Mouse (Mus musculus): ENCODE data around the gene Lypd5. TPM values are rescaled to one million over a fixed set of nuclear protein-coding genes. Genes with fewer than 3 reads are reported as not detected.

The Lypd5 gene
- polyA plus RNA-seq, 1 experiment from 2014 or later = not detected

- WGBS = 77% methylated on average over 15 of the region's 15 CpGs
Observed at GRCm38 (mm10) chr7:24366716-24367632, 18.0 kb downstream of the Lypd5 start.

GRCm38 (mm10) chr7:24368226-24368625 lies 19.2 kb downstream of the Lypd5 start:
- WGBS = 74% methylated on average over 4 of the region's 4 CpGs
- Histone ChIP-seq H3K36me3 (ENCODE audit: control insufficient read depth, insufficient read depth, low read length) (no peaks in the 10 kb centered on the region), H3K4me2 (ENCODE audit: low read depth) (no peak overlapping the region), H3K27me3 (ENCODE audit: control insufficient read depth, insufficient read depth, low read length) (no peaks in the 10 kb centered on the region), H3K9ac (ENCODE audit: low read length) (no peak overlapping the region), H3K9me3 (ENCODE audit: control insufficient read depth, low read length) (no peaks in the 10 kb centered on the region), H3K4me1 (ENCODE audit: control insufficient read depth, insufficient read depth, low read length) (no peaks in the 10 kb centered on the region), H3K27ac (ENCODE audit: low read depth, low read length) (no peak overlapping the region), H3K4me3 (ENCODE audit: low read depth, low read length) (no peak overlapping the region)
- DNase-seq (ENCODE audit: low spot score) (no peak), ATAC-seq (ENCODE audit: insufficient read depth, low FRiP score, low TSS enrichment) (no peak)

More at GRCm38 (mm10) chr7:24366716-24367632, 18.0 kb downstream of the Lypd5 start:
- no peaks in the 10 kb centered on the region for H3K9me3 ChIP-seq (ENCODE audit: control insufficient read depth, low read length)
- DNase-seq (ENCODE audit: low spot score) = no peak
- H3K36me3 ChIP-seq (ENCODE audit: control insufficient read depth, insufficient read depth, low read length) = no peaks in the 10 kb centered on the region
- no peak for ATAC-seq (ENCODE audit: insufficient read depth, low FRiP score, low TSS enrichment)
- no peak overlapping the region for H3K4me2 ChIP-seq (ENCODE audit: low read depth)
- no peaks in the 10 kb centered on the region for H3K27me3 ChIP-seq (ENCODE audit: control insufficient read depth, insufficient read depth, low read length)
- H3K27ac ChIP-seq (ENCODE audit: low read depth, low read length) = no peak overlapping the region
- H3K4me3 ChIP-seq (ENCODE audit: low read depth, low read length) = no peak overlapping the region
- no peak overlapping the region for H3K9ac ChIP-seq (ENCODE audit: low read length)
- H3K4me1 ChIP-seq (ENCODE audit: control insufficient read depth, insufficient read depth, low read length) = no peaks in the 10 kb centered on the region

DNA sequence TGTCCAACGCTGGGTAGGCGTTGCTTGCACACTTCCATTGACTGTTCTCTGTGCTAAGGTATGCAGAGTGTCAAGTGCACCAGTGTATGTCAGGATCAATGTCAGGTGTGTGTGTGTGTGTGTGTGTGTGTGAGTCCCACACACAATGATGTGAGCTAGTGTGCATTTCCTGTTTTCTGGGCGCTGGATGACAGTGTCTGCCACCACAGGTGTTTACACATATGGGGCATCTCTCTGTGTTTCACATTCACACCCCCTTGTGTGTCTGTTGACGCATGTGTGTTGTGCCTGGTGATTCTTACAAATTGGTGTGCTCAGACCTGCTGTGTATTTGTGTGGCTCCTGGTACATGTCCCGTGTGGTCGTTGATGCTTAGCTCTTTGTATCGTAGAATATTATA lies 19.9 kb downstream of the Lypd5 start:
- no peak overlapping the region for H3K9ac ChIP-seq (ENCODE audit: low read length)
- 0 out of 2 replicates have a peak, but pooled peaks cover 2% of the 10 kb centered on the region for H3K4me1 ChIP-seq (ENCODE audit: control insufficient read depth, insufficient read depth, low read length)
- ATAC-seq (ENCODE audit: insufficient read depth, low FRiP score, low TSS enrichment) (no peak), DNase-seq (ENCODE audit: low spot score) (no peak)
- no peaks in the 10 kb centered on the region for H3K27me3 ChIP-seq (ENCODE audit: control insufficient read depth, insufficient read depth, low read length)
- 91% methylated on average over 7 of the region's 7 CpGs for WGBS
- no peak overlapping the region for H3K4me3 ChIP-seq (ENCODE audit: low read depth, low read length)
- no peak overlapping the region for H3K4me2 ChIP-seq (ENCODE audit: low read depth)
- no peaks in the 10 kb centered on the region for H3K9me3 ChIP-seq (ENCODE audit: control insufficient read depth, low read length)
- H3K27ac ChIP-seq (ENCODE audit: low read depth, low read length) = no peak overlapping the region
- no peaks in the 10 kb centered on the region for H3K36me3 ChIP-seq (ENCODE audit: control insufficient read depth, insufficient read depth, low read length)

DNA sequence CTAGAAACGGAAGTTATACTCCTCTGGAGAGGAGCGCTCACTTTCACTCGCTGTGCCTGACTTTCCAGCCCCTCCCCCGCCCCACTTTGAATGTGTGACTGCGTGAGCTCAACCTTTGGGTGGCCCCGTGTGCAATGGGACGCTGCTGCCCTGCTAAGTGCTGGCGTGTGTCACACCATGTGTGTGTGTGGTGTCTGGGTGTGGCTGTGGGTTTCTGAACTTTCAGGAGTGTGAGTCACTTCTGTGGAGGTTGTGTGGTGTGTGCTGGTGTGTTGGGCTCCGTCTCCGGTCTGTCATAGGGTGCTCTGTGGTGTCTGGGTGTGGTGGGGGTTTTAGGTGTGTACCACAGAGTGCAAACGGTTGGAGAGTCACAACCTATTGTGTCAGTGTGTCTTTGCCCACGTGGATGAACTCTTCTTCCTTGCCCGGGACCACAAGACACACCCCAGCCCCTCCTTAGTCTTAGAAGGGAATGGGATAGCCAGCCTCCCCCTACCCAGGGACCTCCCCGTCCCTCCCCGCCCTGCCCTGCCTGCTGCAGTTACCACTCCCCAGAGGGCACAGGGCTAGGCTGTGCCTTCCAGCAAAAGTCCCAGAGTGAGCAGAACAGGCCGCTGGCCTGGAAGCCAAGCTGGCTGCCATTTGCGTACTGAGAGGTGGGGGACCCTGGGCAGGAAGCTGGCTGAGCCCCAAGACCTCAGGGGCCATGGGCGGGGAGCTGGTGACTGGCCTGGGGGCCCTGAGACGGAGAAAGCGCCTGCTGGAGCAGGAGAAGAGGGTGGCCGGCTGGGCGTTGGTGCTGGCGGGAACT lies 20.9 kb downstream of the Lypd5 start, which contains the start of gene Kcnn4:
Gene Kcnn4 (plus strand): TSS at position 533 of the 811 bp plus-strand sequence.
- Histone ChIP-seq H3K4me3 (ENCODE audit: low read depth, low read length) (0 out of 2 replicates have a peak within 1 kb of the TSS, but pooled peaks have one; percentile 10), H3K9ac (ENCODE audit: low read length) (peak within 1 kb of the TSS; percentile 37; the same call in 1 of the 2 replicates)

GRCm38 (mm10) chr7:24371012-24371808 lies 22.2 kb downstream of the Lypd5 start:
- DNase-seq (ENCODE audit: low spot score) (no peak), ATAC-seq (ENCODE audit: insufficient read depth, low FRiP score, low TSS enrichment) (no peak)
- Histone ChIP-seq H3K9me3 (ENCODE audit: control insufficient read depth, low read length) (no peaks in the 10 kb centered on the region), H3K4me1 (ENCODE audit: control insufficient read depth, insufficient read depth, low read length) (0 out of 2 replicates have a peak, but pooled peaks cover 2% of the 10 kb centered on the region), H3K27ac (ENCODE audit: low read depth, low read length) (no peak overlapping the region), H3K4me2 (ENCODE audit: low read depth) (no peak overlapping the region), H3K27me3 (ENCODE audit: control insufficient read depth, insufficient read depth, low read length) (no peaks in the 10 kb centered on the region), H3K4me3 (ENCODE audit: low read depth, low read length) (0 out of 2 replicates have a peak overlapping the region, but pooled peaks have one; percentile 10), H3K36me3 (ENCODE audit: control insufficient read depth, insufficient read depth, low read length) (no peaks in the 10 kb centered on the region), H3K9ac (ENCODE audit: low read length) (no peak overlapping the region)
- WGBS = 86% methylated on average over 7 of the region's 7 CpGs

More for the DNA sequence above, 20.9 kb downstream of the Lypd5 start, which contains the start of gene Kcnn4:
- Histone ChIP-seq H3K27me3 (ENCODE audit: control insufficient read depth, insufficient read depth, low read length) (no peaks in the 10 kb centered on the region), H3K27ac (ENCODE audit: low read depth, low read length) (no peak within 1 kb of the TSS), H3K4me2 (ENCODE audit: low read depth) (no peak within 1 kb of the TSS), H3K9me3 (ENCODE audit: control insufficient read depth, low read length) (no peaks in the 10 kb centered on the region), H3K36me3 (ENCODE audit: control insufficient read depth, insufficient read depth, low read length) (no peaks in the 10 kb centered on the region), H3K4me1 (ENCODE audit: control insufficient read depth, insufficient read depth, low read length) (0 out of 2 replicates have a peak, but pooled peaks cover 2% of the 10 kb centered on the region)
- DNase-seq (ENCODE audit: low spot score) (no peak), ATAC-seq (ENCODE audit: insufficient read depth, low FRiP score, low TSS enrichment) (no peak)
- 40% methylated on average over 22 of the region's 23 CpGs for WGBS

DNA sequence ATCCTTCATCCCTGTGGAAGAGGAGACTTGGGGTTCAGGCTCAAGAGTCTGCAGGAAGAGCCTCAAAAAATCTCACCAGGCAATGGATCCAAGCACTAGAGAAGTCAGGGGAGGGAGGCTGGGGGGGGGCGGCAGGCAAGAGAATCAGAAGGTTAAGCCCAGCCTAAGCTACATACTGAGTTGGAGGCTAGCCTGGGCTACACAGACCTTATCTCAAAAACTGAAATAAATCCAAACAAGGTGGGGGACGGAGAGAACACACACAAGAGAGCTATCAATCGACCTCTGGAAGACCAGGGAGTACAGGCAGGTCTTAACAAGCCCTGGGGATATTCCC lies 22.8 kb downstream of the Lypd5 start:
- no peaks in the 10 kb centered on the region for H3K36me3 ChIP-seq (ENCODE audit: control insufficient read depth, insufficient read depth, low read length)
- no peak overlapping the region for H3K27ac ChIP-seq (ENCODE audit: low read depth, low read length)
- H3K9ac ChIP-seq (ENCODE audit: low read length) = no peak overlapping the region
- DNase-seq (ENCODE audit: low spot score) (no peak), ATAC-seq (ENCODE audit: insufficient read depth, low FRiP score, low TSS enrichment) (no peak)
- no peaks in the 10 kb centered on the region for H3K27me3 ChIP-seq (ENCODE audit: control insufficient read depth, insufficient read depth, low read length)
- no peaks in the 10 kb centered on the region for H3K9me3 ChIP-seq (ENCODE audit: control insufficient read depth, low read length)
- WGBS = 74% methylated on average over 3 of the region's 3 CpGs
- 0 out of 2 replicates have a peak, but pooled peaks cover 2% of the 10 kb centered on the region for H3K4me1 ChIP-seq (ENCODE audit: control insufficient read depth, insufficient read depth, low read length)
- no peak overlapping the region for H3K4me2 ChIP-seq (ENCODE audit: low read depth)
- no peak overlapping the region for H3K4me3 ChIP-seq (ENCODE audit: low read depth, low read length)

DNA sequence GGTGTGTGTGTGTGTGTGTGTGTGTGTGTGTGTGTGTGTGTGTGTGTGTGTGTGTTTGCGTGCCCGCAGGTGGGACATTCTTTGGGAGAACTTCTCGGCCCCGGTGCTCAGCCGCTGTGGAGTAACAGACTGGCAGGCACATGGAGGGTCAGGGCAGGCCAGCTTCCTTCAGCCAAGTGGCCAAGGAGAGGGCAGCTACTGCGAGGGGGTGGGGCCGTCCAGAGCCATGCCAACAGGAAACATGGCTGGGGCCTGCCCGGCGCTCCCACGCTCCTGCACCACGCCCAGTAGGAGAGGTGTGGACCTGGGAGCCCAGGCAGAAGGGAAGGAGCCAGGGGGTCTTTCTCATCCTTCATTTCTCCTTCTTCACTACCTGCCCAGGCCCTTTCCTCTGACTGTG lies 23.3 kb downstream of the Lypd5 start:
- Histone ChIP-seq H3K27ac (ENCODE audit: low read depth, low read length) (no peak overlapping the region), H3K27me3 (ENCODE audit: control insufficient read depth, insufficient read depth, low read length) (no peaks in the 10 kb centered on the region), H3K4me3 (ENCODE audit: low read depth, low read length) (no peak overlapping the region), H3K36me3 (ENCODE audit: control insufficient read depth, insufficient read depth, low read length) (no peaks in the 10 kb centered on the region), H3K4me2 (ENCODE audit: low read depth) (no peak overlapping the region), H3K9me3 (ENCODE audit: control insufficient read depth, low read length) (no peaks in the 10 kb centered on the region), H3K4me1 (ENCODE audit: control insufficient read depth, insufficient read depth, low read length) (0 out of 2 replicates have a peak, but pooled peaks cover 2% of the 10 kb centered on the region), H3K9ac (ENCODE audit: low read length) (no peak overlapping the region)
- DNase-seq (ENCODE audit: low spot score) (no peak), ATAC-seq (ENCODE audit: insufficient read depth, low FRiP score, low TSS enrichment) (no peak)
- 84% methylated on average over 10 of the region's 11 CpGs for WGBS

DNA sequence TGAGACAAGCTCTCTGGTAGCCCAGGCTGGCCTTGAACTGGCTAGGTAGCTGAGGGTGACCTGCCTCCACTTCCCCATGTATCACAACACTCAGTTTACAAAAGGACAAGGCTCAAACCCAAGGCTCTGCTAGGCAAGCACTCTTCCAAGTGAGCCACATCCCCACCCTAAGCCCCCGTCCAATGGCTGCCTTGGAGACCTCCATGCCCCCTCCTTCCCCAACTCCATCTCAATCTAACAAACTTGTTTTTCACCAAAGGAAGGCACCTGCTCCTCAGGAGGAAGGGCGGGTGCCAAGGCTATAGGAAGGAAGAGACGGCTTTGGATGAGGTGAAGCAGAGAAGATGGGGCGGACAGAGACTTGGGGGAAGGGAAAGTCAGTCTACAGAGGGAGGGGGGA lies 23.8 kb downstream of the Lypd5 start:
- no peaks in the 10 kb centered on the region for H3K36me3 ChIP-seq (ENCODE audit: control insufficient read depth, insufficient read depth, low read length)
- no peaks in the 10 kb centered on the region for H3K27me3 ChIP-seq (ENCODE audit: control insufficient read depth, insufficient read depth, low read length)
- no peak overlapping the region for H3K4me2 ChIP-seq (ENCODE audit: low read depth)
- DNase-seq (ENCODE audit: low spot score) (no peak), ATAC-seq (ENCODE audit: insufficient read depth, low FRiP score, low TSS enrichment) (no peak)
- H3K4me1 ChIP-seq (ENCODE audit: control insufficient read depth, insufficient read depth, low read length) = 0 out of 2 replicates have a peak, but pooled peaks cover 2% of the 10 kb centered on the region
- no peak overlapping the region for H3K9ac ChIP-seq (ENCODE audit: low read length)
- H3K9me3 ChIP-seq (ENCODE audit: control insufficient read depth, low read length) = no peaks in the 10 kb centered on the region
- no peak overlapping the region for H3K4me3 ChIP-seq (ENCODE audit: low read depth, low read length)
- no peak overlapping the region for H3K27ac ChIP-seq (ENCODE audit: low read depth, low read length)
- WGBS = 78% methylated on average over 3 of the region's 4 CpGs

Measured in neural tube, embryonic 11.5 days (tissue).